Mouse (Mus musculus): ENCODE data around the gene Syk. TPM values are rescaled to one million over a fixed set of nuclear protein-coding genes. Genes with fewer than 3 reads are reported as not detected.

The Syk gene
- polyA plus RNA-seq (2016; fragmentation: Nextera tagmentation; extraction: Ambion mirVana): 2.1 and 2.3 TPM in 2 replicates

- peak; percentile 61 for DNase-seq (ENCODE audit: extremely low spot score, low spot score)
- under 1% methylated on average over 67 of the region's 70 CpGs for WGBS
- peak within 1 kb of the TSS; percentile 68 for H3K27ac ChIP-seq
Measured at GRCm38 (mm10) chr13:52582878-52583661, at the start of gene Syk. Syk (plus strand) TSS chr13:52583173.

GRCm38 (mm10) chr13:52533644-52534043, 49.3 kb upstream of the Syk start:
- Histone ChIP-seq H3K4me1 (peaks cover 12% of the 10 kb centered on the region), H3K27ac (no peak overlapping the region), H3K36me3 (replicated peaks) (no peaks in the 10 kb centered on the region), H3K9me3 (no peaks in the 10 kb centered on the region; the same call in 1 of the 2 replicates), H3K4me3 (no peak overlapping the region), H3K27me3 (ENCODE audit: poor library complexity, severe bottlenecking) (peaks cover 42% of the 10 kb centered on the region)
- 83% methylated on average over 5 of the region's 5 CpGs for WGBS
- no peak for DNase-seq (ENCODE audit: extremely low spot score, low spot score)

More at GRCm38 (mm10) chr13:52582878-52583661, at the start of gene Syk:
- Histone ChIP-seq H3K27me3 (ENCODE audit: poor library complexity, severe bottlenecking) (peaks cover 46% of the 10 kb centered on the region), H3K4me3 (peak within 1 kb of the TSS; percentile 65), H3K36me3 (replicated peaks) (no peaks in the 10 kb centered on the region), H3K4me1 (peaks cover 10% of the 10 kb centered on the region), H3K9me3 (no peaks in the 10 kb centered on the region)

- Histone ChIP-seq H3K27ac (no peak overlapping the region), H3K36me3 (replicated peaks) (no peaks in the 10 kb centered on the region), H3K27me3 (ENCODE audit: poor library complexity, severe bottlenecking) (peaks cover 24% of the 10 kb centered on the region), H3K9me3 (no peaks in the 10 kb centered on the region; the same call in 1 of the 2 replicates), H3K4me3 (no peak overlapping the region), H3K4me1 (peaks cover 4% of the 10 kb centered on the region)
- DNase-seq (ENCODE audit: extremely low spot score, low spot score): peak; percentile 65
- WGBS: 12% methylated on average over 4 of the region's 4 CpGs
Measured at GRCm38 (mm10) chr13:52535542-52535941, 47.4 kb upstream of the Syk start.

- no peak for DNase-seq (ENCODE audit: extremely low spot score, low spot score)
Measured at GRCm38 (mm10) chr13:52537754-52538587, 45.0 kb upstream of the Syk start.

GRCm38 (mm10) chr13:52538588-52539116, 44.3 kb upstream of the Syk start:
- Histone ChIP-seq H3K4me3 (no peak overlapping the region), H3K27ac (no peak overlapping the region), H3K9me3 (no peaks in the 10 kb centered on the region), H3K4me1 (no peaks in the 10 kb centered on the region), H3K36me3 (replicated peaks) (no peaks in the 10 kb centered on the region), H3K27me3 (ENCODE audit: poor library complexity, severe bottlenecking) (peaks cover 13% of the 10 kb centered on the region; the same call in 1 of the 2 replicates)
- DNase-seq (ENCODE audit: extremely low spot score, low spot score): no peak
- 94% methylated on average over 9 of the region's 9 CpGs for WGBS

More at GRCm38 (mm10) chr13:52537754-52538587, 45.0 kb upstream of the Syk start:
- Histone ChIP-seq H3K9me3 (no peaks in the 10 kb centered on the region; the same call in 1 of the 2 replicates), H3K4me3 (no peak overlapping the region), H3K27me3 (ENCODE audit: poor library complexity, severe bottlenecking) (peaks cover 13% of the 10 kb centered on the region; the same call in 1 of the 2 replicates), H3K4me1 (no peaks in the 10 kb centered on the region), H3K36me3 (replicated peaks) (no peaks in the 10 kb centered on the region), H3K27ac (no peak overlapping the region)
- WGBS: 95% methylated on average over 26 of the region's 26 CpGs

GRCm38 (mm10) chr13:52539461-52539860, 43.5 kb upstream of the Syk start:
- WGBS: 79% methylated on average over 6 of the region's 6 CpGs

GRCm38 (mm10) chr13:52541385-52542035, 41.5 kb upstream of the Syk start:
- WGBS: 81% methylated on average over 5 of the region's 5 CpGs
- 0 out of 2 replicates have a peak overlapping the region, but pooled peaks have one; percentile 48 for H3K27ac ChIP-seq
- H3K27me3 ChIP-seq (ENCODE audit: poor library complexity, severe bottlenecking): no peaks in the 10 kb centered on the region
- H3K36me3 ChIP-seq (replicated peaks): no peaks in the 10 kb centered on the region
- H3K9me3 ChIP-seq: no peaks in the 10 kb centered on the region
- no peaks in the 10 kb centered on the region for H3K4me1 ChIP-seq
- no peak overlapping the region for H3K4me3 ChIP-seq
- no peak for DNase-seq (ENCODE audit: extremely low spot score, low spot score)

More at GRCm38 (mm10) chr13:52539461-52539860, 43.5 kb upstream of the Syk start:
- Histone ChIP-seq H3K4me3 (no peak overlapping the region), H3K27ac (no peak overlapping the region), H3K4me1 (no peaks in the 10 kb centered on the region), H3K36me3 (replicated peaks) (no peaks in the 10 kb centered on the region), H3K9me3 (no peaks in the 10 kb centered on the region), H3K27me3 (ENCODE audit: poor library complexity, severe bottlenecking) (peaks cover 5% of the 10 kb centered on the region; the same call in 1 of the 2 replicates)
- no peak for DNase-seq (ENCODE audit: extremely low spot score, low spot score)

- Histone ChIP-seq H3K4me3 (no peak overlapping the region), H3K36me3 (replicated peaks) (no peaks in the 10 kb centered on the region), H3K4me1 (no peaks in the 10 kb centered on the region), H3K9me3 (no peaks in the 10 kb centered on the region), H3K27ac (0 out of 2 replicates have a peak overlapping the region, but pooled peaks have one; percentile 48), H3K27me3 (ENCODE audit: poor library complexity, severe bottlenecking) (no peaks in the 10 kb centered on the region)
- DNase-seq (ENCODE audit: extremely low spot score, low spot score): no peak
- 75% methylated on average over 8 of the region's 8 CpGs for WGBS
Measured at GRCm38 (mm10) chr13:52542036-52542526, 40.9 kb upstream of the Syk start.

- Histone ChIP-seq H3K4me1 (no peaks in the 10 kb centered on the region), H3K9me3 (no peaks in the 10 kb centered on the region), H3K27ac (no peak overlapping the region), H3K4me3 (no peak overlapping the region), H3K36me3 (replicated peaks) (no peaks in the 10 kb centered on the region), H3K27me3 (ENCODE audit: poor library complexity, severe bottlenecking) (no peaks in the 10 kb centered on the region)
- DNase-seq (ENCODE audit: extremely low spot score, low spot score): no peak
- WGBS: 73% methylated on average over 4 of the region's 4 CpGs
Measured at GRCm38 (mm10) chr13:52542636-52543035, 40.3 kb upstream of the Syk start.

GRCm38 (mm10) chr13:52546288-52546687, 36.7 kb upstream of the Syk start:
- Histone ChIP-seq H3K27ac (no peak overlapping the region), H3K36me3 (replicated peaks) (no peaks in the 10 kb centered on the region), H3K4me3 (no peak overlapping the region), H3K4me1 (no peaks in the 10 kb centered on the region), H3K27me3 (ENCODE audit: poor library complexity, severe bottlenecking) (no peaks in the 10 kb centered on the region), H3K9me3 (no peaks in the 10 kb centered on the region)
- no peak for DNase-seq (ENCODE audit: extremely low spot score, low spot score)
- 95% methylated on average over 6 of the region's 6 CpGs for WGBS

- Histone ChIP-seq H3K9me3 (no peaks in the 10 kb centered on the region), H3K27ac (no peak overlapping the region), H3K36me3 (replicated peaks) (no peaks in the 10 kb centered on the region), H3K4me3 (no peak overlapping the region), H3K4me1 (no peaks in the 10 kb centered on the region), H3K27me3 (ENCODE audit: poor library complexity, severe bottlenecking) (no peaks in the 10 kb centered on the region)
- DNase-seq (ENCODE audit: extremely low spot score, low spot score): no peak
- WGBS: 87% methylated on average over 5 of the region's 5 CpGs
Measured at GRCm38 (mm10) chr13:52550690-52551193, 32.2 kb upstream of the Syk start.

GRCm38 (mm10) chr13:52551275-52551674, 31.7 kb upstream of the Syk start:
- Histone ChIP-seq H3K27me3 (ENCODE audit: poor library complexity, severe bottlenecking) (no peaks in the 10 kb centered on the region), H3K4me1 (no peaks in the 10 kb centered on the region), H3K9me3 (no peaks in the 10 kb centered on the region), H3K4me3 (no peak overlapping the region), H3K36me3 (replicated peaks) (no peaks in the 10 kb centered on the region), H3K27ac (no peak overlapping the region)
- no peak for DNase-seq (ENCODE audit: extremely low spot score, low spot score)
- WGBS: 84% methylated on average over 9 of the region's 9 CpGs
